15 mouse cellular contexts compared by ENCODE assay signal in genomic region chr3:35693551-35693950, GRCm38 (mm10).
DNase-seq lines count a peak whose midpoint lies in the region; ATAC-seq and TF ChIP-seq lines count a peak whose summit lies in the region.
"Had no signal": no experiment of that assay in that cellular context is flagged by ENCODE, and none has a peak within 500 bp of the region (broad histone marks: within the 10 kb centered on the region; RNA-seq: fewer than 3 reads in every experiment).

No protein-coding gene starts in this region.

- H3K4me1 ChIP-seq in megakaryocyte, embryonic 14.5 days = peaks cover 17% of the 10 kb centered on the region
- H3K4me1 ChIP-seq in ES-Bruce4 (ENCODE audit: control insufficient read depth, insufficient read depth, low read length) (peaks cover 3% of the 10 kb centered on the region), ES-E14 (ENCODE audit: control insufficient read depth in 2 of 2, insufficient read depth in 2 of 2, low read length in 2 of 2, poor library complexity in 1 of 2) (peaks cover 1 to 2% of the 10 kb centered on the region in 2 experiments; a peak in 2 of 4 replicates)
- H3K4me1 ChIP-seq in forebrain, embryonic 11.5 days (replicated peaks; ENCODE audit: control insufficient read depth, insufficient read depth, low read length) = no peaks in the 10 kb centered on the region
- H3K4me1 ChIP-seq: embryonic facial prominence, embryonic 12.5 days; embryonic facial prominence, embryonic 15.5 days; forebrain, embryonic 12.5 days; forebrain, embryonic 15.5 days; heart, embryonic 12.5 days; heart, embryonic 15.5 days had no signal

- DNase-seq in ES-E14 (ENCODE audit: low read depth, low spot score) = peak; percentile 8
- DNase-seq in ZHBTc4 (ENCODE audit: low read depth, low spot score) = peak; percentile 60
- no peak for DNase-seq in forebrain, embryonic 11.5 days (ENCODE audit: low spot score)
- DNase-seq in right cerebral cortex, postnatal 14 days = no peak

- TF ChIP-seq CTCF in ES-Bruce4 (IDR thresholded peaks at IDR 0.05; ENCODE audit: low read depth, low read length) = no peak

- H3K27ac ChIP-seq in ES-Bruce4 (ENCODE audit: insufficient read depth, low read length) (peak overlapping the region; percentile 68), ES-E14 (ENCODE audit: insufficient read depth, low read depth, low read length, poor library complexity, severe bottlenecking) (no peak overlapping the region; the same call in 1 of the 2 replicates)
- no peak overlapping the region for H3K27ac ChIP-seq in forebrain, embryonic 11.5 days (ENCODE audit: low read depth, low read length)
- H3K27ac ChIP-seq: embryonic facial prominence, embryonic 12.5 days; embryonic facial prominence, embryonic 15.5 days; forebrain, embryonic 12.5 days; forebrain, embryonic 15.5 days; heart, embryonic 15.5 days; hindbrain, embryonic 14.5 days; hindbrain, postnatal 0 days had no signal

- no peak overlapping the region for H3K4me2 ChIP-seq in forebrain, embryonic 11.5 days (ENCODE audit: low read depth, low read length, severe bottlenecking)
- H3K4me2 ChIP-seq: embryonic facial prominence, embryonic 12.5 days; embryonic facial prominence, embryonic 15.5 days; forebrain, embryonic 12.5 days; forebrain, embryonic 15.5 days; heart, embryonic 12.5 days; heart, embryonic 15.5 days; hindbrain, embryonic 14.5 days had no signal

- in situ Hi-C loops in ES-E14 (cut with MboI; ENCODE audit: low sequenced_read_pairs in 2 of 2, unreplicated experiment in 2 of 2) = loop anchor here in 1 of 2 experiments (10.0 to 25.0 kb wide), 2 partner anchors 281 to 369 kb away; partner anchors contain the start of genes Acad9 and Ccdc144b

- peak overlapping the region; percentile 38; the same call in 1 of the 2 replicates for H3K9ac ChIP-seq in ES-Bruce4 (ENCODE audit: low read depth, poor library complexity, severe bottlenecking)
- no peak overlapping the region for H3K9ac ChIP-seq in ES-E14 (ENCODE audit: insufficient read depth, low read depth, low read length, poor library complexity, severe bottlenecking)
- no peak overlapping the region for H3K9ac ChIP-seq in forebrain, embryonic 11.5 days (ENCODE audit: low read length)
- H3K9ac ChIP-seq: embryonic facial prominence, embryonic 12.5 days; embryonic facial prominence, embryonic 15.5 days; forebrain, embryonic 12.5 days; forebrain, embryonic 15.5 days; heart, embryonic 12.5 days; heart, embryonic 15.5 days; hindbrain, embryonic 14.5 days had no signal

- ATAC-seq in megakaryocyte, adult 5-6 weeks (ENCODE audit: poor library complexity, severe bottlenecking) = no peak
- no peak for ATAC-seq in forebrain, embryonic 11.5 days (replicated peaks; ENCODE audit: low FRiP score)

- H3K4me3 ChIP-seq in megakaryocyte, embryonic 14.5 days (replicated peaks) = peak overlapping the region; percentile 85
- H3K4me3 ChIP-seq in ES-Bruce4 (ENCODE audit: low read depth, low read length) (no peak overlapping the region), ES-E14 (ENCODE audit: insufficient read depth in 1 of 2, low read depth in 1 of 2, low read length in 2 of 2, poor library complexity in 1 of 2, severe bottlenecking in 1 of 2) (0 out of 4 replicates have a peak overlapping the region, but pooled peaks of 1 of the 2 experiments have one; percentile 1)
- H3K4me3 ChIP-seq in forebrain, embryonic 11.5 days (ENCODE audit: low read depth, low read length) = no peak overlapping the region
- H3K4me3 ChIP-seq: embryonic facial prominence, embryonic 12.5 days; embryonic facial prominence, embryonic 15.5 days; forebrain, embryonic 12.5 days; forebrain, embryonic 15.5 days; heart, embryonic 12.5 days; heart, embryonic 15.5 days had no signal

- peaks cover 5% of the 10 kb centered on the region for H3K9me3 ChIP-seq in megakaryocyte, embryonic 14.5 days
- H3K9me3 ChIP-seq in ES-Bruce4 (replicated peaks; ENCODE audit: control insufficient read depth, insufficient read depth, low read length, poor library complexity, severe bottlenecking) (no peaks in the 10 kb centered on the region), ES-E14 (ENCODE audit: control insufficient read depth, insufficient read depth, low read depth, low read length) (no peaks in the 10 kb centered on the region)
- H3K9me3 ChIP-seq in forebrain, embryonic 11.5 days (ENCODE audit: control insufficient read depth, low read length) = no peaks in the 10 kb centered on the region
- H3K9me3 ChIP-seq: embryonic facial prominence, embryonic 12.5 days; embryonic facial prominence, embryonic 15.5 days; forebrain, embryonic 12.5 days; forebrain, embryonic 15.5 days; heart, embryonic 12.5 days; heart, embryonic 15.5 days had no signal

- H3K36me3 ChIP-seq in megakaryocyte, embryonic 14.5 days (replicated peaks; ENCODE audit: low read length) = no peaks in the 10 kb centered on the region
- H3K36me3 ChIP-seq in ES-Bruce4 (ENCODE audit: control insufficient read depth, insufficient read depth, low read length, poor library complexity, severe bottlenecking) (no peaks in the 10 kb centered on the region), ES-E14 (ENCODE audit: control insufficient read depth, insufficient read depth, low read length, poor library complexity, severe bottlenecking) (no peaks in the 10 kb centered on the region)
- no peaks in the 10 kb centered on the region for H3K36me3 ChIP-seq in forebrain, embryonic 11.5 days (ENCODE audit: control insufficient read depth, insufficient read depth, low read length)
- H3K36me3 ChIP-seq: embryonic facial prominence, embryonic 12.5 days; embryonic facial prominence, embryonic 15.5 days; forebrain, embryonic 12.5 days; forebrain, embryonic 15.5 days; heart, embryonic 12.5 days; heart, embryonic 15.5 days had no signal

- no peak for TF ChIP-seq POLR2A in ES-Bruce4 (IDR thresholded peaks at IDR 0.05; ENCODE audit: insufficient read depth, low read length)

- no peak for TF ChIP-seq EP300 in ES-Bruce4 (IDR thresholded peaks at IDR 0.05; ENCODE audit: insufficient read depth, low read depth, low read length)

- WGBS in forebrain, embryonic 11.5 days = 82% methylated on average over 12 of the region's 12 CpGs

- H3K27me3 ChIP-seq in megakaryocyte, embryonic 14.5 days (replicated peaks) = no peaks in the 10 kb centered on the region
- no peaks in the 10 kb centered on the region for H3K27me3 ChIP-seq in ES-Bruce4 (ENCODE audit: control insufficient read depth, insufficient read depth, low read length, poor library complexity, severe bottlenecking)
- no peaks in the 10 kb centered on the region for H3K27me3 ChIP-seq in forebrain, embryonic 11.5 days (ENCODE audit: control insufficient read depth, insufficient read depth, low read length)
- H3K27me3 ChIP-seq: embryonic facial prominence, embryonic 12.5 days; embryonic facial prominence, embryonic 15.5 days; forebrain, embryonic 12.5 days; forebrain, embryonic 15.5 days; heart, embryonic 12.5 days; heart, embryonic 15.5 days had no signal

TF ChIP-seq in ES-E14, 5 proteins besides CTCF, POLR2A, EP300 and RAD21:
- TF ChIP-seq MAFK (IDR thresholded peaks at IDR 0.05; ENCODE audit: insufficient read depth, low read depth, low read length) (no peak), ZC3H11A (IDR thresholded peaks at IDR 0.05; ENCODE audit: borderline replicate concordance, low read depth, low read length) (no peak), HCFC1 (IDR thresholded peaks at IDR 0.05; ENCODE audit: borderline replicate concordance, insufficient read depth, low read length) (no peak), ZNF384 (IDR thresholded peaks at IDR 0.05; ENCODE audit: low read depth, low read length) (no peak), CHD2 (IDR thresholded peaks at IDR 0.05; ENCODE audit: low read depth, low read length) (no peak)

Comparison
In these comparisons a context has a peak if more than half of its experiments do, and no peak if none do; other contexts are left out.
1. DNase-seq: peak in ES-E14 (single experiment) and ZHBTc4 (single experiment); none in forebrain, embryonic 11.5 days (single experiment) and right cerebral cortex, postnatal 14 days (single experiment).